In genomic region chr12:107171676-107172075, GRCm38 (mm10) we compare ENCODE assay signal across 26 mouse cellular contexts.
"Had no signal": no experiment of that assay in that cellular context is flagged by ENCODE, and none has a peak within 500 bp of the region (broad histone marks: within the 10 kb centered on the region; RNA-seq: fewer than 3 reads in every experiment).

No protein-coding gene starts in this region.

- H3K9ac ChIP-seq: forebrain, postnatal 0 days; heart, embryonic 13.5 days; heart, embryonic 15.5 days; hindbrain, embryonic 13.5 days; hindbrain, embryonic 15.5 days; kidney, embryonic 15.5 days; limb, embryonic 12.5 days had no signal

- DNase-seq: forebrain, postnatal 0 days; gastrocnemius, postnatal 14 days; gastrocnemius, postnatal 36 days; heart, adult 18-20 months; heart, postnatal 14 days; heart, postnatal 36 days; kidney, adult 11 months; kidney, adult 2 months; kidney, adult 9 months; kidney, postnatal 14 days; kidney, postnatal 36 days; layer of hippocampus, adult 9-11 months; layer of hippocampus, postnatal 36 days; liver had no signal

- H3K36me3 ChIP-seq: heart, embryonic 13.5 days; heart, embryonic 15.5 days; hindbrain, embryonic 13.5 days; hindbrain, embryonic 15.5 days; kidney, embryonic 15.5 days; limb, embryonic 10.5 days; limb, embryonic 12.5 days had no signal

- ATAC-seq: forebrain, postnatal 0 days; hindbrain, postnatal 0 days; intestine, embryonic 16.5 days had no signal

- H3K27ac ChIP-seq: heart, embryonic 13.5 days; heart, embryonic 15.5 days; hindbrain, embryonic 13.5 days; hindbrain, embryonic 15.5 days; hindbrain, postnatal 0 days; kidney, embryonic 15.5 days; kidney, postnatal 0 days; left cerebral cortex, adult 2 months; limb, embryonic 10.5 days; limb, embryonic 12.5 days had no signal

- H3K4me1 ChIP-seq: heart, embryonic 13.5 days; heart, embryonic 15.5 days; hindbrain, embryonic 13.5 days; hindbrain, embryonic 15.5 days; limb, embryonic 12.5 days had no signal

- H3K9me3 ChIP-seq: heart, embryonic 13.5 days; heart, embryonic 15.5 days; hindbrain, embryonic 13.5 days; hindbrain, embryonic 15.5 days; kidney, embryonic 15.5 days; limb, embryonic 10.5 days; limb, embryonic 12.5 days had no signal

- H3K4me2 ChIP-seq: heart, embryonic 11.5 days; heart, embryonic 13.5 days; heart, embryonic 15.5 days; hindbrain, embryonic 13.5 days; hindbrain, embryonic 15.5 days; kidney, embryonic 15.5 days; limb, embryonic 12.5 days had no signal

- H3K27me3 ChIP-seq: heart, embryonic 13.5 days; heart, embryonic 15.5 days; hindbrain, embryonic 13.5 days; hindbrain, embryonic 15.5 days; kidney, embryonic 15.5 days; limb, embryonic 12.5 days had no signal

- H3K4me3 ChIP-seq: heart, embryonic 13.5 days; heart, embryonic 15.5 days; hindbrain, embryonic 13.5 days; hindbrain, embryonic 15.5 days; kidney, embryonic 15.5 days; left cerebral cortex, adult 2 months; limb, embryonic 10.5 days; limb, embryonic 12.5 days had no signal
